Mouse (Mus musculus): ENCODE measurements around the gene Tnc. TPM values are rescaled to one million over a fixed set of nuclear protein-coding genes. Genes with fewer than 3 reads are reported as not detected.

Tnc gene
- 21.6 and 23.1 TPM in 2 replicates for polyA plus RNA-seq (2015; fragmentation: Nextera tagmentation; extraction: Ambion mirVana)

DNA sequence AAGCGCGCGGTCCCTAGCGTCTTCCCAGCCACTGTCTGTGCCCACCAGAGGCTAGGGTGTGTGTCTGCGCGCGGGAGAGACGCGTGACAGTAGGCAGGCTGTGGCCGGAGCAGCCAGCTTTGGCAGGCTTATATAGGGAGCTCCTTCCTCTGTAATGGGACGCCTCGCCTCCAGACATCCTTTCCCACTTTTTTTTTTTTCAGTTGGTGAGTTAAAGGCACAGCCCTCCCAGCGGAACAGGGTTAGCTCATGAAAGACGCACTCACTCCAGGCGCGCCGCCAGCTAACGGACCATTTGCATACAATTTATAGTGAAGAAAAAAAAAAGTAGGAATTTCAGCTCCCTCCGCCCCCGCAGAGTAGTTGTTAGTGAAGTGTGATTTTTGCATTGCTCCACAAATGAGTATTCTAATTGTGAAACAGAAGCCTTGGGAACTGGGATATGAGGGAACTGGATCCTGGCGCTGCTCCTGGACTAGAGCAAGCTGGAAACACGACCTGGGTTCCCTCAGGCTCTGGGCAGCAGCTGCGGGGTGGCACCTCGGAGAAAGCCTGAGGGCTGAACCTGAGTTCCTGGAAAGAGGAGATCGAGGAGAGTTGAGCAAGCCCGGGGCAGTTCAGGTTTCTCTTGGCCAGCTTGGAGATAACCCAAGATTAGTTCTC lies at the start of gene Tnc:
TSS of gene Tnc (minus strand) at position 185 of the 663 bp plus-strand sequence.
- Histone ChIP-seq H3K27me3 (ENCODE audit: insufficient read depth, low read length) (peaks cover 12% of the 10 kb centered on the region), H3K9ac (replicated peaks; ENCODE audit: low read length) (peak within 1 kb of the TSS; percentile 68), H3K9me3 (ENCODE audit: low read length) (no peaks in the 10 kb centered on the region), H3K4me3 (ENCODE audit: low read length) (peak within 1 kb of the TSS; percentile 52), H3K27ac (ENCODE audit: low read length) (peak within 1 kb of the TSS; percentile 65), H3K4me1 (ENCODE audit: insufficient read depth, low read length) (peaks cover 32% of the 10 kb centered on the region), H3K4me2 (replicated peaks; ENCODE audit: low read depth, low read length) (peak within 1 kb of the TSS; percentile 64), H3K36me3 (ENCODE audit: insufficient read depth, low read length) (no peaks in the 10 kb centered on the region)
- peak; percentile 77 for ATAC-seq (ENCODE audit: low FRiP score, low TSS enrichment)
- under 1% methylated on average over 26 of the region's 26 CpGs for WGBS

DNA sequence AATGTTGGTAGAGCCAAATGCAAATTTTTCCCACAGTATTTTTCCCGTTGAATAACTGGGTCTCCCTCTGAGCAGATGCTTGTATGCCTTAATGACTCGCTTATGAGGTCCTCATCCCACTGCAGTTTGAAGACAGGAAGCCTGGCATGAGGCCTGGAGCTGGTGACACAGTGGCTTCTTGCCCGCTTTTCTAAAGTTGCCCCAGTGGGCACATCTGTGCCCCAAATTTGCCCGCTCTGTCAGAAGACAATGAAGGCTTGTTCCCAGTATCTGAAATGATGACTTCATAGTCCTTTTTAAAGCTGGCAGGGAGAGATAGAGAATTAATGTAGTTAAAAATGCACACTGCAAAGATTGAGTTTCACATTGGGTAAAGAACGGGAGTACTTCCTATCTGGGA lies 47.4 kb upstream of the Tnc start:
- Histone ChIP-seq H3K27ac (ENCODE audit: low read length) (no peak overlapping the region), H3K9ac (replicated peaks; ENCODE audit: low read length) (no peak overlapping the region), H3K4me1 (ENCODE audit: insufficient read depth, low read length) (no peaks in the 10 kb centered on the region), H3K27me3 (ENCODE audit: insufficient read depth, low read length) (no peaks in the 10 kb centered on the region), H3K4me3 (ENCODE audit: low read length) (no peak overlapping the region), H3K36me3 (ENCODE audit: insufficient read depth, low read length) (no peaks in the 10 kb centered on the region), H3K4me2 (replicated peaks; ENCODE audit: low read depth, low read length) (no peak overlapping the region), H3K9me3 (ENCODE audit: low read length) (no peaks in the 10 kb centered on the region)
- no peak for ATAC-seq (ENCODE audit: low FRiP score, low TSS enrichment)
- WGBS, result 78% methylated on average over 5 of the region's 5 CpGs

DNA sequence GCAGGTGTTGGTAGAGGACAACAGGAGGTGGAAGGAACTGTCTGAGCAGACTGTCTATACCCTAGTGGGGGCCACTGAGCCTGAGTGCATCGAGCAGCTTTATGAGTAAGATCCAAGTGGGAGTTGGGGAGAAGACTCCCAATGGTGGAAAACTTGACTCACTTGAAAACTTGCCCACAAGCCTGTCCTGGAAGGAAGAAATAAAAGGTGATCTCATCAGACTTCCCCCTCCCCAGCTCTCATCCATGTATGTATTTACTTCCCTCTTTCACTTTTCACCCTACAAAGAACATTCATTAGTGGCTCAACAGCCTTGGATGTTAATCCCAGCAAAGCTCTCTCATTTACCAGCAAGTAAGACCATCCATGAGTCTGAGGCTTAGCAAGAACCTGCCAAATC lies 46.0 kb upstream of the Tnc start:
- Histone ChIP-seq H3K4me1 (ENCODE audit: insufficient read depth, low read length) (no peaks in the 10 kb centered on the region), H3K9ac (replicated peaks; ENCODE audit: low read length) (no peak overlapping the region)
- 63% methylated on average over 1 of the region's 1 CpGs for WGBS

DNA sequence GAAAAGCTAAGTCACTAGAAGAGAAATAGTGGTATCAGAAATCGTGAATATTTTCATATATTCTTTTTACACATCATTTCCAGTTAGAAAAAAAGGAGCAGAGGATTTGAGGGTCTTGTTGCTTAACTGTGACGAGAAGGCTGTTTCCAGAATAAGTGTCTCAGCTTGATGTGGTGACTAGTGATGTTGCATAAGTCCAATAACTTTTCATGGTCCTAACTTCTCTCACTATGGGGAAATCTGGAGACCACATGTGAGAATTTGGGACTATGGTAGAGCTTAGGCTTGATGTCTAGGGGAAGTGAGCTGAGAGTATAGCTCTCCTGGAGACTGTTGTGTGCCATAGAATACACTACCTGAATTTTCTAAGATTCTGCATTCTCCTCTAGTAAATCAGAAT lies 42.6 kb upstream of the Tnc start:
- Histone ChIP-seq H3K27me3 (ENCODE audit: insufficient read depth, low read length) (no peaks in the 10 kb centered on the region), H3K27ac (ENCODE audit: low read length) (no peak overlapping the region), H3K36me3 (ENCODE audit: insufficient read depth, low read length) (no peaks in the 10 kb centered on the region), H3K4me2 (replicated peaks; ENCODE audit: low read depth, low read length) (no peak overlapping the region), H3K9me3 (ENCODE audit: low read length) (no peaks in the 10 kb centered on the region), H3K4me1 (ENCODE audit: insufficient read depth, low read length) (no peaks in the 10 kb centered on the region), H3K4me3 (ENCODE audit: low read length) (no peak overlapping the region), H3K9ac (replicated peaks; ENCODE audit: low read length) (no peak overlapping the region)
- 74% methylated on average over 2 of the region's 2 CpGs for WGBS
- no peak for ATAC-seq (ENCODE audit: low FRiP score, low TSS enrichment)

More for the DNA sequence above, 46.0 kb upstream of the Tnc start:
- no peaks in the 10 kb centered on the region for H3K36me3 ChIP-seq (ENCODE audit: insufficient read depth, low read length)
- H3K4me2 ChIP-seq (replicated peaks; ENCODE audit: low read depth, low read length), result no peak overlapping the region
- H3K9me3 ChIP-seq (ENCODE audit: low read length), result no peaks in the 10 kb centered on the region
- no peak overlapping the region for H3K4me3 ChIP-seq (ENCODE audit: low read length)
- ATAC-seq (ENCODE audit: low FRiP score, low TSS enrichment), result no peak
- no peak overlapping the region for H3K27ac ChIP-seq (ENCODE audit: low read length)
- no peaks in the 10 kb centered on the region for H3K27me3 ChIP-seq (ENCODE audit: insufficient read depth, low read length)

DNA sequence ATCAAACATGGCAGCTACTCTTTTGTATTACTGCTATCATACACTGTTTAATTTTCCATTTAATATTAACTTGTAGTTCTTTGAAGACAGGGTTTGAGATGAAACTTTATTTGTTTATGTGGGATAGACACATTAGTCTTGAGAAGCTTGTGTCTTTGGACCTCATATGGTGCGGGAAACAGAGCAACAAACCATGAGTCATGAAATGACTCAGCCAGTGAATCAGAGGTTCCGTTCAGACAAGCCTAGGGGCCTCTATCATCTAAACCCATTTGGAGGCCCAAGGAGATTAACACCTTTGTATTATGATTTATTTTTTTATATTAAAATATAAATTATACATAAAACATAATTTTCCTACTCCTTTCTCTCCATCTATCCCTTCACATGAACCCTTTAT lies 40.9 kb upstream of the Tnc start:
- no peaks in the 10 kb centered on the region for H3K36me3 ChIP-seq (ENCODE audit: insufficient read depth, low read length)
- WGBS, result 86% methylated on average over 2 of the region's 2 CpGs
- no peak overlapping the region for H3K4me3 ChIP-seq (ENCODE audit: low read length)
- H3K4me2 ChIP-seq (replicated peaks; ENCODE audit: low read depth, low read length), result no peak overlapping the region
- no peak overlapping the region for H3K9ac ChIP-seq (replicated peaks; ENCODE audit: low read length)
- no peaks in the 10 kb centered on the region for H3K4me1 ChIP-seq (ENCODE audit: insufficient read depth, low read length)
- no peaks in the 10 kb centered on the region for H3K27me3 ChIP-seq (ENCODE audit: insufficient read depth, low read length)
- ATAC-seq (ENCODE audit: low FRiP score, low TSS enrichment), result no peak
- no peaks in the 10 kb centered on the region for H3K9me3 ChIP-seq (ENCODE audit: low read length)
- no peak overlapping the region for H3K27ac ChIP-seq (ENCODE audit: low read length)

DNA sequence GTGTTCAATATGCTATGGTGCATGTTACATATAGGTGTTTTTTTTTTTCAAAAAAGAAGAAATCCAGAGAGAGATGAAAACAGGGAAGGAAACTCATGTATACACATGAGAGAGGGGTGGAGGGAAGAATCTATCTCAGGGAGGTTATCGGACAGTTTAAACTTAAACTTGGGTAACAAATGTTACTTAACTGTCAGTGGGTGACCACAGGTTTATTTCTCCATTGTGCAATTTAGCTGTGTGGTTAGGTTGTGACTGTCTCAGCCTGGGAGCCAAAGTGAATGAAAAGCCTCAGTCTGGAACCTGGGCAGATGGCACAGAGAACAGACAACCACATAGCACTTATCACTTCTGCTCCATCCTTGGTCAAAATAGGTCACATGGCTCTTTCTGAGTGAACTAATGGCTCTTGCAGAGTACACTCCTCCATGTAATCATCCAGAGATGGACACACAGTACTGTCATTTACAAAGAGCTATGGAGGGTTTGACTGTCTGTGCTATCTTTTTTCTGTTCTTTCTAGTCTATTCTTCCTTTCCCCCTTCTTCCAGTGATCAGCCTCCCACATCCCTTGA lies 39.3 kb upstream of the Tnc start:
- Histone ChIP-seq H3K9ac (replicated peaks; ENCODE audit: low read length) (no peak overlapping the region), H3K27ac (ENCODE audit: low read length) (no peak overlapping the region), H3K4me1 (ENCODE audit: insufficient read depth, low read length) (no peaks in the 10 kb centered on the region), H3K27me3 (ENCODE audit: insufficient read depth, low read length) (no peaks in the 10 kb centered on the region), H3K36me3 (ENCODE audit: insufficient read depth, low read length) (no peaks in the 10 kb centered on the region), H3K9me3 (ENCODE audit: low read length) (no peaks in the 10 kb centered on the region), H3K4me3 (ENCODE audit: low read length) (no peak overlapping the region), H3K4me2 (replicated peaks; ENCODE audit: low read depth, low read length) (no peak overlapping the region)
- WGBS, result 100% methylated on average over 1 of the region's 1 CpGs
- no peak for ATAC-seq (ENCODE audit: low FRiP score, low TSS enrichment)

DNA sequence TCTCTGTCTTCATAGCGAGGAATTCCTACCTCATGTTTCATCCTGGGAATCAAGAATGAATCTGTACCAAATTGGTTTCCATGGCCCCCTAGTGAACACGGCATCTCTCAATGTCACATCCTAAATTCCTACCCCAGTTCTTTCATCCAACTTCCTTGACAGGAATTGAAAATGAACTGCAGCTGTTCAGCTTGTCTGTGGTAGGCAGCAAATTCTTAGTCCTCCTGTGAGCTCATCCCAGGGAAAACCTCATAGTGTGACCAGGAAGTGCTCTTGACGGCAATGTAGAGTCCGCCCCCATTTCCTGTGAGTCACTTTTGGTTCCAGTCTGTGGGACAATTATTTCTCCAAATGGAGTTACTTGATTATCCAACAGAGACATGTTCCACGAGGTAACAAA lies 37.0 kb upstream of the Tnc start:
- no peaks in the 10 kb centered on the region for H3K9me3 ChIP-seq (ENCODE audit: low read length)
- H3K4me2 ChIP-seq (replicated peaks; ENCODE audit: low read depth, low read length), result no peak overlapping the region
- no peak overlapping the region for H3K4me3 ChIP-seq (ENCODE audit: low read length)
- no peaks in the 10 kb centered on the region for H3K4me1 ChIP-seq (ENCODE audit: insufficient read depth, low read length)
- no peak overlapping the region for H3K9ac ChIP-seq (replicated peaks; ENCODE audit: low read length)
- no peak overlapping the region for H3K27ac ChIP-seq (ENCODE audit: low read length)
- H3K36me3 ChIP-seq (ENCODE audit: insufficient read depth, low read length), result no peaks in the 10 kb centered on the region
- ATAC-seq (ENCODE audit: low FRiP score, low TSS enrichment), result no peak
- no peaks in the 10 kb centered on the region for H3K27me3 ChIP-seq (ENCODE audit: insufficient read depth, low read length)
- 73% methylated on average over 5 of the region's 5 CpGs for WGBS

DNA sequence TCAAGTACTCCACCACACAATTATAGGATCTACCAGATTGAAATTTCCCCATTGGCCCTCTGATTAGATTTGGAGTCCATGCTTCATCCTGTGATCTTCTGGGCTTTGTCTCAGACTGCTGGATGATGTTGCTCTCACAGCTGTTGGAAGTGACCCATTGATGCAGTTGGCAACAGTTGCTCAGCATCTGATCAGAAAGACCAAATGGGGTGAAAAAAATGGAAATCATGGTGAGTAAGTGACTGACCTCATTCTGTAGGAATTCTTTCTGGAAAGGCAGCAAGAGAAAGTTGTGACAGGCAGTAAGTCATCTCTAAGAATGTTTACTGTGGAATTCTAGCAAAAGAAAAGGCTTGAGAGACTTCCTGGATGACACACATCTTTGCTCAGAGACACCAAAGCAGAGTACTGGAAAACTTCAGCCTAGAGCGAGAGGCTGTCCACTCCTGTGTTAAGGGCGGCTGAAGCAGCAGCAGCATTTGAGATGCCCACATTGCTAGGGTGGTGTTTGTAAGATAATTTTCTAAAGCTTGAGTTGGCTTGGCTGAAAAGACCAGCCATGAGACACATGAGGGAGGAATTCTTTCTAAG lies 31.3 kb upstream of the Tnc start:
- H3K36me3 ChIP-seq (ENCODE audit: insufficient read depth, low read length), result no peaks in the 10 kb centered on the region
- H3K9ac ChIP-seq (replicated peaks; ENCODE audit: low read length), result no peak overlapping the region
- no peaks in the 10 kb centered on the region for H3K4me1 ChIP-seq (ENCODE audit: insufficient read depth, low read length)
- no peak overlapping the region for H3K27ac ChIP-seq (ENCODE audit: low read length)
- H3K27me3 ChIP-seq (ENCODE audit: insufficient read depth, low read length), result no peaks in the 10 kb centered on the region
- no peak overlapping the region for H3K4me2 ChIP-seq (replicated peaks; ENCODE audit: low read depth, low read length)
- no peak for ATAC-seq (ENCODE audit: low FRiP score, low TSS enrichment)
- 80% methylated on average over 2 of the region's 2 CpGs for WGBS
- H3K9me3 ChIP-seq (ENCODE audit: low read length), result no peaks in the 10 kb centered on the region
- no peak overlapping the region for H3K4me3 ChIP-seq (ENCODE audit: low read length)

DNA sequence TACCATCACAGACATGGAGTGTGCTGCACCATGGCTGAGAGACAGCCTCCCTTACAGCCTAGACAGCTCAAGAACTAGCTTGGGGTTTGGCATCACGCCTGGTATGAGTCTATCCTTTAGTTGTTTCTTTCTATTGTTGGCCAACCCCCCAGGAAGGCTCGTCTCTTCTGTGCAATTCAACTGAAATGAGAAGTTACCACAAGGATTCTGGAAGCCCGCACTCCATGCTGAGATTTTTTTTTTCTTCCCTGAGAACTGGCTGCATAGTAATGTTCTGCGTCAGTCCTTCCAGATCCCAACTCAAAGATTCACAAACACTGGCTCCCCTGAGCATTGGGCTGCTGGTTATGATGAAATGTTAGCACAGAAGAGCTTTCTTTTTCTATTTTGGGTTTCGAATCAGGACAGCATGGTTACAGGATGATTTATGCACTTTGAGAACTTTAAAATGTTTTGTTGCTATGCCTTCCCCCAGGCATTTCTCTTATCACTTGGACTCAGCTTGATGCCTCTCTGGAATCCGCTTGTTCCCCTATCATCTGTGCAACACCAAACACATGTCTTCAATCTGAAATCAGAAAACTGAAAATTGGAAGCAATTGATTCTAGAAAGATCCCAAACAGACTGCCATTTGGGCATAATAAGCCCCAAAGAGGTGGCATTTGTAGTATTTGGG lies 29.7 kb upstream of the Tnc start:
- Histone ChIP-seq H3K4me2 (replicated peaks; ENCODE audit: low read depth, low read length) (no peak overlapping the region), H3K4me3 (ENCODE audit: low read length) (no peak overlapping the region), H3K27me3 (ENCODE audit: insufficient read depth, low read length) (no peaks in the 10 kb centered on the region), H3K4me1 (ENCODE audit: insufficient read depth, low read length) (no peaks in the 10 kb centered on the region), H3K27ac (ENCODE audit: low read length) (no peak overlapping the region), H3K9ac (replicated peaks; ENCODE audit: low read length) (no peak overlapping the region), H3K9me3 (ENCODE audit: low read length) (no peaks in the 10 kb centered on the region), H3K36me3 (ENCODE audit: insufficient read depth, low read length) (no peaks in the 10 kb centered on the region)
- ATAC-seq (ENCODE audit: low FRiP score, low TSS enrichment), result no peak
- 81% methylated on average over 6 of the region's 6 CpGs for WGBS

DNA sequence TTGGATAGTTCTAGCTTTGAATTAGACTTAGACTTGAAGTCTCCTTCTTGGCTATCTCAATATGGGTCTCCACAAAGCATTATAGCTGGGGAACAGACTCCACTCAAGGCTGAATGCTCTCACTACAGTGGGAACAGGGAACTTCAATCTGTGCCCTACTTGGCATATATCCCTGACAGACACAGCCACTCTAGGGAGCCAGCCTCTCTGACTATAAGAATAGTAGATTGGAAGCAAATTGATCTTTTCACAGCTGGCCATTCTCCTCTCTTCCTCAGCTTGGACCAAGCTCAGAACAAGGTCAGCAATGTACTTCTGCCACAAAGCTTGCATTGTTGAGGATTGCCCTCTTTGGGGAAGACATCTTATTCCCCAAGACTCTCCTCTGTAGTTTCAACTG lies 27.9 kb upstream of the Tnc start:
- H3K4me2 ChIP-seq (replicated peaks; ENCODE audit: low read depth, low read length), result no peak overlapping the region
- H3K4me3 ChIP-seq (ENCODE audit: low read length), result no peak overlapping the region
- no peak for ATAC-seq (ENCODE audit: low FRiP score, low TSS enrichment)
- no peaks in the 10 kb centered on the region for H3K36me3 ChIP-seq (ENCODE audit: insufficient read depth, low read length)
- H3K9ac ChIP-seq (replicated peaks; ENCODE audit: low read length), result no peak overlapping the region
- no peaks in the 10 kb centered on the region for H3K27me3 ChIP-seq (ENCODE audit: insufficient read depth, low read length)
- no peaks in the 10 kb centered on the region for H3K9me3 ChIP-seq (ENCODE audit: low read length)
- no peaks in the 10 kb centered on the region for H3K4me1 ChIP-seq (ENCODE audit: insufficient read depth, low read length)
- H3K27ac ChIP-seq (ENCODE audit: low read length), result no peak overlapping the region
